Mouse (Mus musculus): ENCODE data around the gene Enah. TPM values are rescaled to one million over a fixed set of nuclear protein-coding genes. Genes with fewer than 3 reads are reported as not detected.

The Enah gene
- total RNA-seq, 2 experiments from 2014 or later, result 181 to 193 TPM

DNA sequence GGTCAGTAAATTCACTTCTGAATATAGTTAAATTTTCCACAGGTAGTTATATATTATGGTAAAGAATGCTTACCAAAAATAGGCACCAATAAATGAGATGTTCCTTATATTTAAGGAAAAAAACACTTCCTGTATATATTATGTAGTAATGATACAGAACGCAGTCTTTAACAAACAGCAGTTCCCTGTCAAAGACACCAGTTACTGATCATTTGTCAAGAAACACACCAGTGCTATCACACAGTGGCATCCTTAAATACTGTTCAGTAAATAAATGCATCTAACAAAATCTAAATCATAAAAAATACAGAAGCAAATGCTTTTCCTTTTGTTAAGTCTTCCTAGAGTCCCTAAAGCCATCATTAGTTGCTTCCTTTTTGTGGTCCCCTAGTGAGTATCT is 54.5 kb downstream of the Enah start:
- no peak for DNase-seq (ENCODE audit: low spot score in 2 of 2)

DNA sequence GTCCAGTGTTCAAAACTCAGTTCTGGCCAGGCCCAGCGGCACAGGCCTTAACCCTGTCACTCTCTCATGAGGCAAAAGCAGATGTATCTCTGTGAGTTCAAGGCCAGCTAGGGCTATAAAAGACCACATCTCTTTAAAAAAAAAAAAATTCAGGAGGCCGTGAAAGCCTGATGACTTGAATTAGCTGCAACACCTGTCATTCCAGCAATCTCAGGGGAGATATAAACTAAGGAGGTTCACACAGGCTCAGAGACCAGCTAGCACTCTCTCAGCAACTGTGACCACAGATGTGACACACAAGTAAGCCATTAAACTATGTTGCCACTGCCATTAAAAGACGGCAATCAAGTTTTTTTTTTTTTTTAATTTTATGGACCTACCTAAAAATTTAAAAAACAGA is 56.0 kb downstream of the Enah start:
- no peak for DNase-seq (ENCODE audit: low spot score in 2 of 2)

GRCm38 (mm10) chr1:181963351-181963750 is 56.4 kb downstream of the Enah start:
- DNase-seq (ENCODE audit: low spot score in 2 of 2), result no peak

DNA sequence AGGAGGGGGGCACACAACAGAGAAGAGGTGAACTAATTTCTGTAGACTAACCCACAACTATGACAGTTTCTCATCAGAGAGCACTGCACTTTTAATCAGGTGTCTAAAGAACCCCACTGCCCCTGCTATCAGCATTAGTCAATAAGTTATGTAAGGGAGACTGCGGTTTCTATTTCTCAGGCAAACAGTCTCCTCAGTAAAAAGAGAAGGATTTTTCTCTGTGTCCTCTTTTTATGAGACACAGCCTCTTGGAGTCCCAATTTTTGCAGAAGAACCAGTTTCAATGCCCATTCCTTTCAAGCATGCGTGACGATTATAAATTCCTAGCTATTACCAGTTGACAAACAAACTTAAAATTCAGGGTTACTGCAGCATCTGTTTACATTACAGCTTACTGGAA is 59.4 kb downstream of the Enah start:
- no peak for DNase-seq (ENCODE audit: low spot score in 2 of 2)

DNA sequence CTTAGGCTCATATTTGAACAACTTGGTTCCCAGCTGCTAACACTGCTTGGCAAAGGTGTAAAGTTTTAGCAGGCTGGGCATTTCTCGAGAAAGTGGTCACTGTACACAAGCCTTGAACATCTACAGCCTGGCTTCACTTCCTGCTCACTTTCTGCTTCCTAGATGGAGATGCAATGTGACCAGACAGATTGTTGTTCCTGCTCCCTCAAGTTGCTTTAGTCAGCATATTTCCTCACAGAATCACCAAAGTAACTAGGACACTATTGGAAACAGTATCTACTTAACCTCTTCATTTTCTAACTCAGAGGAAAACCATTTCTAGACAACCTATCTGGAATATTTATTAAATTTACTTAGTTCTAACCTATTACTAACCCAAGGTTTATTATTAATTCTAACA is 61.4 kb downstream of the Enah start:
- no peak for DNase-seq (ENCODE audit: low spot score in 2 of 2)

DNA sequence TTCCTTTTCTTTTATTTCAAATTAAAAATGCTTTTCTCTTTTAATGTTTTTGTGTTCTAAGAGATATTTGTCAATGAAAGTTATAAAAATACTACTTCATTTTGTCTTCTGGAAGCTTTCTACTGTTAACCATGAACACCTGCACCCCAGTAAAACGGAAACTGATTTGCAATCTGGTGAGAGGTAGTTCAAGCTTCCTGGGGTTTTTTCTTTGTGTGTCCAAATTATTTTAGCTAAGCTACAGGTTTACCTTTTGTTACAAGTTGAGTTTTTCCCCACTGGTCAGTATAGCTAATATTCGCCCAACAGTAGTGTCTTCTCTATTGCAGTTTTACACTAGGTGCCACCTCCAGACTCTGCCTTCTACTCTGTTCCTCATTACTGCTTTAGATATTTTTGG is 62.1 kb downstream of the Enah start:
- no peak for DNase-seq (ENCODE audit: low spot score in 2 of 2)

DNA sequence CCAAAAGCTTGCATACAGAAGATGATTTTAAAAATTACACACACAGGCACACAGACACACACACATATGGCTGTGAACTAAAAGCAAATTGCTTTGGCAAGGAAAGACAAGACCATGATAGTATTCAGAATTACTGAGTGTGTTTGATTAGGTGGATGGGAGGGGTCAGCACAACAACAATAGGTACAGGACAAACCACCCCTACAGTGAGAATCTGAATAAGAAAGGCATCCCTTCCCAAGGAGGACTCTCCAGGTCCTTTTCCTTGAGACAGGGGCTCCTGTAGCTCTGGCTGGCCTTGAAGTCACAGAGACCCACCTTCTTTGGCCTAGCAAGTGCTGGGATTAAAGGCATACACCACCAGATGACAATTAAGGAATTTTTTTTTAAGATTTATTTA is 66.2 kb downstream of the Enah start:
- no peak for DNase-seq (ENCODE audit: low spot score in 2 of 2)

- DNase-seq (ENCODE audit: low spot score in 2 of 2), result no peak
Measured at GRCm38 (mm10) chr1:181951266-181951665, 68.5 kb downstream of the Enah start.

- DNase-seq (ENCODE audit: low spot score in 2 of 2), result no peak
Measured at GRCm38 (mm10) chr1:181950721-181951120, 69.1 kb downstream of the Enah start.

DNA sequence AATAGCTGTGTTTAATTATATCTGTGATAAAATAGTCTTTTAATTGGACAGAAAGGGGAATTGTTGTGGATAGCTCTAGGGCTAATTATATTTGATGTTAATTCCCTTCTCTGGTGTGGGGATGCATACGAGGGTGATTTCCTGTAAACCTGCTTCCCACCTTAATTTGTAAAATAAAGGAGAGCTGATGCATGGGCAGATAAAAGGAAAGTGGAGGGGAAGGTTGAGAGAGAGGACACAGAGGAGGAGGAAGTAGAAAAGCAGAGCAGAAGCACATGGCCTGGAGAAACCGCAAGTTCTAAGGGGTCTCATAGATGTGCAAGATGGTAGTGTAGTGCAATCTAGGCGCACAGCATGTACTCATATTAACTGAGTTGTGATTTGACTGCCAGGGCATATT is 71.6 kb downstream of the Enah start:
- DNase-seq (ENCODE audit: low spot score in 2 of 2), result no peak

DNA sequence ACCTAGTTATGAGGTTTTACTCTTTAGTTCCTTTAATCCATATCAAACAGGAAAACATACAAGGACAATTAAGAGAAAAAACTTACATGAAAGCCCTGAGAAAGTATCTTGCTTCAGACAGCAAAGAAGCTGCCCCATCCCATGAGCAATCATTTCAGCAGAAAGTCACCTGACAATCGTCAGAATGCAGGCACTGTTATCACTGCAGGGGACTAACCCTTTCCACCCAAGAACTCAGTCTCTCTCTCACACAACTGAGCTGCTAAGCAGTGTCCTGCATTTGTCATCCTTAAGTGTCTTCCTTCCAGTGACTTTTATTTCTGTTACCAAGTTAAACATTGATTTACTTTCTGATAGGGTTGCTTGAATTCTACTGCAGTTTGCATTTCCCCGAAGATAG is 82.7 kb downstream of the Enah start:
- DNase-seq (ENCODE audit: low spot score in 2 of 2), result no peak

DNA sequence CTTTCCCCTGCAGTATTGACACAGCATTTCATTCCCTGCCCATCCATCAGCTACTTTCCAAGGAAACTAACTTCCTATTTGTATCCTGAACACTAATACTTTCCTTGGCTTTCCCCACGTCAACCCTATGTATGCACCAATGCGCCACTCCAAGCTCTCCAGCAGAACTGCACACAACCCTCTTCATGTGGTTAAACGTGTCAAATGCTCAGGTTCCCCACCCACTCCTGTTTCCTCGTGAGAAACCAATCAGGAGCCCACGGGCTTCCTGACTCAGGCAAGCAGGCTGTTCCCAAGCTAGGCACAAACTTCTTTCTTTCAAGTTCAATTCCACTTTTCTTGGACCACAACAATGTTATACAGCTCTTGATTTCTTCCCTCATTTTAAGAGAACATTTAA is 91.4 kb downstream of the Enah start:
- no peak for DNase-seq (ENCODE audit: low spot score in 2 of 2)

DNA sequence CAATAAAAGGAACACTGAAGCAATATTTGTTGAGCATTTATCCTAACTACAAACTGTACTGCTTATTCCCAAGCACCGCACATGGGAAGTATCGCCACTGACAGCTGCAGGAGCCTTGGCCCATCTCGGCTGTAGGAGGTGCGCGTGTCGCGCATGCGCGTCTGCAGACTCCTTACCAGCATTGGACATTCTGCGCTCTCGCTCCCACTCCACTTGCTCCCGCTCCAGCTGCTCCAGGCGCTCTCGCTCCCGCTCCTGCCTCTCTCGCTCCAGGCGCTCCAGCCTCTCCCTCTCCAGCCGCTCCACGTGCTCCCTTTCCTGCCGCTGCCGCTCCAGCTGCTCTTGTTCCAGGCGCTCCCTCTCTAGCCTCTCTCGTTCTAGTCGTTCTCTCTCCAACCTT is 96.4 kb downstream of the Enah start:
- no peak for DNase-seq (ENCODE audit: low spot score in 2 of 2)

DNA sequence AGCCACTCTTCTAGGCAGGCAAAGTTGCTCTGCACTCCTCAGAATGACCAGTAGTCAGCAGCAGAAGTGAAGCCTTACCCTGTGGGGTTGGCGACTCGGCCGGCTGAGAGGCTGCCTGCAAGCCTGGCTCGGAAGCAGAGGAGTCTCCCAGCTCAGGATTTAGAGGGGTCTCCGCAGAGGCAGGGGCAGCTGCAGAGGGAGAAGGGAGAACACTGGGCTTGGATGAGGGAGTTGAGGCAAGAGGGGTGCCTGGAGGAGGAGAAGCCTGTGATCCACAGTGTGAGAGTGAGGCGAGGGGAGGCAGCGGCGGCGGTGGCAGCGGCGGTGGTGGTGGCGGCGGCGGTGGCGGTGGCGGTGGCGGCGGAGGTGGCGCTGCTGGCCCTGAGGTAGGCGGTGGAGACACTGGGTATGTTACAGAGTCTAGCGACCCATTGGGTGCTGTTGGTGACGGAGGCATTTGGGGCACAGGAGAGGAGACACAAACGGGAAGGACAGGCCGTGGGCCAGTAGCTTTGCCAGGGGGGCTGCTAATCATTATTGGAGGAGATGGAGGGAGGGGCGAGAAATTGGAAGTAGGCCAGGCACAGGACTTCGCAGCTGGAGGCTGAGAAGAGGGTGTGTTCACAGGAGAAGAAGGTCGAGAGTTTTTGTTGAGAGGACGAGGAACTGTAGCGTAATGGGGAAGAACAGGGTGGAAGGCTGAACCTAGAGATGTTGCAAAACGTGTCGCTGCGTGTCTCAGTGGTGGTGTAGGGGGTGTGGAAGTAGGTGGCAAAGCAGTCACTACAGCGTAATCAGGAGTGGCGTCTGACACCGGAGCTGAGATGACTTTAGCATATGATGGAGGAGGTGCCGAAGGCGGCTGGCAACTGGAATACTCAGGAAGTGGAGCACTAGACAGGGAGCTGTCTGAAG is 98.0 kb downstream of the Enah start:
- no peak for DNase-seq (ENCODE audit: low spot score in 2 of 2)

DNA sequence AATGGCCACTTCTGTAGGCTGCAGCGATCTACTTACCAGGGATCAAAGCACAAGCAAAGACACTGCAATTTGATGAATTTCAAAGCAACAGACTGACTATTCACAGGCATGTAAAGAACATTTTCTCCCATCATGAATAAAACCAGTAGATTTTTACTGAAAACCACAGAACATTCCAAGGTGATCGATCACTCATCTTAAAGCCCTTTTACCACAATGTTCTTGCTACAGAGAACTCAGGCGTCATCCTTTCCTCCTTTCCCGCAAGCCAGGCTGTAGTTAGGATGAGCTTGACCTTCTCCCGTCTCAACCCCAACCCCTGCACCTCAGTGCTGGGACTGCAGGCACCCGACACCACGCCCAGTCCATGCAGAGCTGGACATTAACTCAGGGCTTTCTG is 107.9 kb downstream of the Enah start:
- DNase-seq (ENCODE audit: low spot score in 2 of 2), result no peak

DNA sequence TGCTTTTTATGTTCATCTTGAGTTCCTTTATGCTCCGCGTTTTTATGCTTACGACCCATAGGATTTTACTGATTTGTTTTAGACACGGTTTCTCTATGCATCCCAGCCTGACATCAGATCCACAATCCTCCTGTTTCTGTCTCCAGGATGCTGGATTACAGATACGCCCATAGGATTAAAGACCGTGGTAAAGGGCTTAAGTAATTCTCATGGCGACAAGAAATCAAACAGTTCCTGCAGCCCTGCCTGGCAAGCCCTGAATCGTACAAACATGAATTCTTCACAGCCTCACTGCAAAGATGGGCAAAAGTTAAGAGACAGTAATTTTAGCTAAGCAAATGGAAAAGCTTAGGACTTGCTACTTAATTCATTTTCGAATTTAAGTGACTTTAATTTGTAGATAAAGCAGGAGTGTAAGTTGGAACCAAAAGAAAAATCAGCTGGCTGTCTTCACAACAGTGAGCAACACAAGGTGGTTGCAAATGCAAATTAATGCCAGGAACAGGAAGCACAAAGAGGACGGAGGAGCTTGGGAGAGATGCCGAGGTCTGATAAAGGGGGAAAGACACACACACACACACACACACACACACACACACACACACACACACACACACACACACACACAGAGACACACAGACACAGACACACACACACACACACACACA is 118.0 kb downstream of the Enah start:
- DNase-seq (ENCODE audit: low spot score in 2 of 2), result no peak

DNA sequence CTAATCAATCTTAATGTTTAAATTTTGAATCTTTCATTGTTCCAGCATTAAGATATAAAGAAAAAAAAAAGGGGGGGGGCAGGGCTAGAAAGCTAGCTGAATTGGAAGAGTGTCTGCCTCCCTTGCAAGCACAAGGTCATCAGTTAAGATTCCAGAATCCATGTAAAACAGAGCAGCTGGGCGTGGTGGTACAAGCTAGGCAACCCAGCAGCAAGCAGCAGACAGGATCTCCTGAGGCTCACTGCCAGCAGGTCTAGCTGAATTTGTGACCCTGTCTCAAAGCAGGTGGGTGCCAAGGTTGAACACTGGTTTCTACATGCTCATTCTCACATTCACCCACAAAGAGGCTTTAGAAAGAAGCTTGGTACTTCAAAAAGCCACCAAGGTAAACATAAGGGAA is 118.9 kb downstream of the Enah start:
- no peak for DNase-seq (ENCODE audit: low spot score in 2 of 2)

GRCm38 (mm10) chr1:181898961-181899360 is 120.8 kb downstream of the Enah start:
- no peak for DNase-seq (ENCODE audit: low spot score in 2 of 2)

GRCm38 (mm10) chr1:181896991-181897390 is 122.8 kb downstream of the Enah start:
- DNase-seq (ENCODE audit: low spot score in 2 of 2), result no peak

- DNase-seq (ENCODE audit: low spot score in 2 of 2), result peak; percentile 47 to 52
Measured at GRCm38 (mm10) chr1:181893721-181894120, 126.1 kb downstream of the Enah start.

DNA sequence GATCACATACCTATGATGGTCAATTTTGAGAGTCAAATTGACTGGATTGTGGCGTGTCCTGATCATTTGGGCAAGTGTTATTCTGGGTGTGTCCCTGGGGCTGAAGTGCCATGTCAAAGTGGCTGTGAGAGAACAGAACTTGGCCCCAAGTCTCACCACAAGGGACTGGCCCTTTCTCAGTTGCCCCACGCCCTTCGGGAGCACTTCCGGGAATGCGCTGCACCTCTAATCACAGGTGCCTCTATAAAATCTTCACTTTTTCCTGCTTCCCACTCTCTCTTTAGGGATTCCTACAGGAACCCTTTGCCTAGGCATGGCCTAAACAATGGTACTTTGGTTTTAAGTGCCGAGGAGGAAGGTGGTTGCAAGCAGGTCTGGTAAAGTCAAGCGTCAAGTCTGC is 130.1 kb downstream of the Enah start:
- DNase-seq (ENCODE audit: low spot score in 2 of 2), result no peak

DNA sequence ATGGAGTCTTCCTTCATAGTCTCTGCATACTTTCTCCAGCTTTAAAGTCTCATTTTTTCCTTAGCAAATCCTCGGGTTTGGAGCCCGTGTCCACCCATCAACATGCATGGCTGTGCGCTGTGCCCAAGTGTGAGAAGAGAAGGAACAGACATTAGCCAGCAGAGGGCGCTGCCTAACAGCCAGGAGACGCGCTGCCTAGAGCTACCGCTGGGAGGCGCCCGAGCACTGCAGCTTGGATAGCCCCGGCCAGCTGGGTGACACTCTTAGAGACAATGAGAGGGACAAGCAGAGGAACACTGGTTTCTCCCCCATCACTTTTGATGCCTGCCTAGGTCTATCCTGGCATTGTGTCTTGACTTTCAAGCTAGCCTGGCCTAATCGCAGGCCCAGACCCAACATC is 131.0 kb downstream of the Enah start:
- DNase-seq (ENCODE audit: low spot score in 2 of 2), result peak; percentile 93 to 96

- peak; percentile 36 to 55 for DNase-seq (ENCODE audit: low spot score in 2 of 2)
Measured at GRCm38 (mm10) chr1:181881532-181881931, 138.3 kb downstream of the Enah start.
